Mouse (Mus musculus) embryonic facial prominence, embryonic 10.5 days (tissue): ENCODE data around the gene Xaf1. TPM values are rescaled to one million over a fixed set of nuclear protein-coding genes. Genes with fewer than 3 reads are reported as not detected.
A peak's percentile ranks its signal among the peaks of the same experiment; 100 is the strongest.

Experiments
- DNase-seq: peaks from one replicate; pipeline ENCODE4 v3.0.0-alpha.2; 2017; ENCODE audit warnings: low spot score
- H3K27ac ChIP-seq: fragments of 300-500 bp; sonication (generic); replicated peaks from 2 replicates; pipeline ENCODE4 v1.5.1; 2016; ENCODE audit warnings: mild to moderate bottlenecking
- H3K27me3 ChIP-seq: fragments of 300-500 bp; sonication (generic); replicated peaks from 2 replicates; pipeline ENCODE4 v1.6.1; 2016; ENCODE audit warnings: low read depth, mild to moderate bottlenecking; ENCODE audit not compliant: poor library complexity, severe bottlenecking
- H3K36me3 ChIP-seq: fragments of 300-500 bp; sonication (generic); replicated peaks from 2 replicates; pipeline ENCODE4 v1.6.1; 2016; ENCODE audit warnings: mild to moderate bottlenecking, moderate library complexity
- H3K4me1 ChIP-seq: fragments of 300-500 bp; sonication (generic); 2 replicates; pipeline ENCODE4 v1.6.1; 2016
- H3K4me3 ChIP-seq: fragments of 300-500 bp; sonication (generic); 2 replicates; pipeline ENCODE4 v1.5.1; 2016; ENCODE audit warnings: mild to moderate bottlenecking, moderate library complexity
- H3K9me3 ChIP-seq: fragments of 300-500 bp; sonication (generic); 2 replicates; pipeline ENCODE4 v1.6.1; 2016; ENCODE audit warnings: mild to moderate bottlenecking
- WGBS: fragments of 180-500 bp; shearing (Covaris S2); methylation state at CpG from one replicate; pipeline ENCODE4 v1.1.7; 2016; 5-methylcytosine and 5-hydroxymethylcytosine counted together
- polyA plus RNA-seq: library from polyadenylated mRNA; unstranded; fragments of >200 nt; fragmentation: Nextera tagmentation; extraction: Ambion mirVana; gene quantifications from 2 replicates; pipeline ENCODE4 v1.2.1, GENCODE M21; 2016

Gene Xaf1
- polyA plus RNA-seq, 1 experiment from 2014 or later, result 3.2 TPM

DNA sequence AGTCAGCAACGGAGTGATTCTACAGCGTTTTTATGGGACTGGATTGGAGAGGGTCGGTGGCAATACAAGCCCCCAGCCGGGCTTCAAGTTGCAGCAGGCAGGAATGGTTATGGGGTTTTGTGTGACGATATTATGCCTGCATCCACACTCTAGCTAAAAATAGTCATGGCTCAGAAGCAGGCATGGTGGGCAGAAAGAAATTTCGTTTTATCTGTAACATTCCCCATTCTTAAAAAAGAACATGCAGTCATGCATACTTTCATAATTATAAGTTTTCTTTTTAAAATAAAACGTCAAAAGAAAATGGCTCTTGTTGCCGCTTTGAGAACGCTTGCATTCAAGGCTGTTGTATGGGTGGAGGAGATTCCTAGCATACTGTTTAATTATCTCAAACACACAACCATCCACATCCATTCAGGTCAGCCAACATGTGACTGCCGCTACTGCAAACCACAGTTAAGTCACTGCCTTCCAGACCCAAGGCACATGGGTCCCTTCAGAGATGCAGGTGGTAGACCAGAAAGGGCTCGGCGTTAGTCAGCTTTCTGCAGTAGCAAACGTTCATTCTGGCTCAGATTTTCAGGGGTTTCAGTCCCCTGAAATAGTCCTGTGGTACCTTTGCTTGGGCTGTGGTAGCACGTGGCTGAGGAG is 16.8 kb upstream of the Xaf1 start:
- WGBS, result 85% methylated on average over 14 of the region's 14 CpGs

DNA sequence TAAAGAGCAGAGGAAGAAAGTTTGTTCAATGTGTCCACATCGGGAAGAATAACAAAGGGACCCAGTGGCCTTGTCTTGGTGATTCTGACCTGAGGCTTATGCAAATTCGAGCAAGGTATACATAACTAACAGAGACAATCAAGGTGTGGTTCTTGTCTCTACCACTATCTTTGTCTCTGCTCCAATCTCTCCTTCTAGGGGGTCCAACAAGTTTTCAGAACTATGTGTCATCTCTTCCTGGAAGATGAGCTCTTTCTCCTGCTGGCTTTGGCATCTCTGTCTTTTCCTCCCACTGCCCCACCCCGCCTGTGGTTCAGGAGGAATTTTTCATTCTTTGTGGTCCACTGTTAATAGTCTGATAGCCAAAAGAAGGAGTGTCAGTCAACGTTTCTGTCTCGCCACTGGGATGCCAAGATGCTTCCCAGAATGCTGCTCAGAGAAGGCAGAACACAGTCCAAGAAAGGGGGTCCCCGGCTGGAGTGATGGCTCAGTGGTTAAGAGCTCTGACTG is 15.4 kb upstream of the Xaf1 start:
- no peak for DNase-seq
- H3K27me3 ChIP-seq, result no peaks in the 10 kb centered on the region
- no peaks in the 10 kb centered on the region for H3K9me3 ChIP-seq
- no peaks in the 10 kb centered on the region for H3K36me3 ChIP-seq
- WGBS, result 78% methylated on average over 6 of the region's 6 CpGs
- no peaks in the 10 kb centered on the region for H3K4me1 ChIP-seq
- no peak overlapping the region for H3K4me3 ChIP-seq
- H3K27ac ChIP-seq, result no peak overlapping the region

More for the DNA sequence above, 16.8 kb upstream of the Xaf1 start:
- Histone ChIP-seq H3K36me3 (no peaks in the 10 kb centered on the region), H3K9me3 (no peaks in the 10 kb centered on the region), H3K4me1 (no peaks in the 10 kb centered on the region), H3K27me3 (no peaks in the 10 kb centered on the region), H3K4me3 (no peak overlapping the region), H3K27ac (no peak overlapping the region)
- no peak for DNase-seq

DNA sequence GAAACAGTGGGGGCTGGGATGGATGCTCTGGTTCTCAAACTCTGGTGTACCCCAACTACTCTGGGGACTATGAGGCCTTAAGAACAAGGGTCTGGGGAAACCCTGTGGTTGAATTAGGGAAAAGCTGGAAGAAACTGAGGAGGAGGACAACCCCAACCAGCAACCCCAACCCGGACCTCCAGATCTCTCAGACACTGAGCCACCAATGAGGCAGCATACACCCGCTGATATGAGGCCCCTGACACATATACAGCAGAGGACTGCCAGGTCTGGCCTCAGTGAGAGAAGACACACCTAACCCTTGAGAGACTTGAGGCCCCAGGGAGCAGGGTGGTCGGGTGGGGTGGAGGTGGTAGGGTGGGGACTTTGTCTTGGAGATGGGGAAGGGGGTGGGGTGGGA is 14.8 kb upstream of the Xaf1 start:
- Histone ChIP-seq H3K4me3 (no peak overlapping the region), H3K36me3 (no peaks in the 10 kb centered on the region), H3K4me1 (no peaks in the 10 kb centered on the region), H3K9me3 (no peaks in the 10 kb centered on the region), H3K27me3 (no peaks in the 10 kb centered on the region), H3K27ac (no peak overlapping the region)
- DNase-seq, result no peak
- 81% methylated on average over 3 of the region's 3 CpGs for WGBS

DNA sequence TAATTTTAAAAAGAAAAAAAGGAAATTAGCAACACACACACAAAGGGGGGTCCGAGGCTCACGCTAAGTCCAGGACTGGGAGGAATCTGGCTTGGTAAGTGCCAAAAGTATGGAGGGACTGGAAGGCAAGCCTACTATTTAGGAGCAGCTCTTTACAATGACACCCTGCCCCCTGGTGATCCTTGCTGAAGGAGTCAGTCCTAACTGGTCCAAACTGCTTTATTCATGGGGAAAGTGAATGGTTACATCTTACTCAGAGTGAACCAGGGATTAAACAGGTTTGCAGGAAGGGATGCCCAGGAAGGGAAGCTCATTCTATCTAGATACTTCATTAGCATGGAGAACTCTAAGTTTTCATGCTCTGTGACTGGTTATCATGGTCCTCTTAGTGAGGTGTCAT is 14.3 kb upstream of the Xaf1 start:
- no peaks in the 10 kb centered on the region for H3K9me3 ChIP-seq
- H3K4me3 ChIP-seq, result no peak overlapping the region
- H3K27ac ChIP-seq, result no peak overlapping the region
- no peaks in the 10 kb centered on the region for H3K27me3 ChIP-seq
- H3K36me3 ChIP-seq, result no peaks in the 10 kb centered on the region
- H3K4me1 ChIP-seq, result no peaks in the 10 kb centered on the region
- WGBS, result 92% methylated on average over 2 of the region's 2 CpGs
- DNase-seq, result no peak

DNA sequence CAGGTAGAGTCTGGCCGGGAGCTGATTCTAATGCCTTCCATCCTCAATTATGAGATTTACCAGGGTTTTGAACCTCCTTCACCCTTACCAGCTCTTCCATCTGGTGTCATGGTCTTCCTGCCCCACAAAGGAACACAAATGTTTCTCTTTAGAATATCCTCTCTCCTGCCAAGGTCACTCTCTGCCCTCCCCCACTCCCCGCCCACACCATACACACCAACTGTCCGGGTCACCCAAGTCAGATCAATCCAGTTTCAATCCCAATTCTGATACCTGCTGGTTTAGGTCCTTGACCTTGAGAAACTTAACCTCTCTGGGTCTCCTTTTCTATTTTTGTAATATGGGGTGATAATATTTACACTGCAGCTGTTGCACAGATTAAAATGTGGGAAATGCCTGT is 13.9 kb upstream of the Xaf1 start:
- whole genome bisulfite sequencing, result 88% methylated on average over 3 of the region's 3 CpGs
- H3K4me1 ChIP-seq, result no peaks in the 10 kb centered on the region
- H3K36me3 ChIP-seq, result no peaks in the 10 kb centered on the region
- no peak overlapping the region for H3K4me3 ChIP-seq
- no peaks in the 10 kb centered on the region for H3K9me3 ChIP-seq
- DNase-seq, result no peak
- H3K27me3 ChIP-seq, result no peaks in the 10 kb centered on the region
- H3K27ac ChIP-seq, result no peak overlapping the region

DNA sequence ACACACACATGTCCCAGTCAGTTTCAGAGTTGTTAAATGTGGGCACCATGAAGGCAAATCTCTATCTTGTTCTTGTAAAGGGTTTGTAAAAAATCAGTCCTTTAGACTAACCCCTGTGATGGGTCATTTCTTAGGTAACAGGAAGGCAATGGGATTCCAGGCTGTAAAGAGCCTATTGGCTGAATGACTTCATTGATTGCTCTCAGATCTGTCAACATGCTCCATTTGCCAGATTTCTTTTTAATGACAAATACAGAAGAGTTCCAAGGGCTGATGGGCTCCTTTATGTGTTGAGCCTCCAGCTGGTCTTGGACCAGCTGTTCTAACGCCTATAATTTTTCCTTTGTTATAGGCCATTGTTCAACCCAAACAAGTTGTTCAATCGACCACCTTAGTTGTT is 8.3 kb upstream of the Xaf1 start:
- 87% methylated on average over 2 of the region's 2 CpGs for WGBS
- DNase-seq, result no peak
- no peak overlapping the region for H3K4me3 ChIP-seq
- no peaks in the 10 kb centered on the region for H3K36me3 ChIP-seq
- H3K27me3 ChIP-seq, result no peaks in the 10 kb centered on the region
- H3K27ac ChIP-seq, result no peak overlapping the region
- H3K9me3 ChIP-seq, result no peaks in the 10 kb centered on the region
- no peaks in the 10 kb centered on the region for H3K4me1 ChIP-seq

DNA sequence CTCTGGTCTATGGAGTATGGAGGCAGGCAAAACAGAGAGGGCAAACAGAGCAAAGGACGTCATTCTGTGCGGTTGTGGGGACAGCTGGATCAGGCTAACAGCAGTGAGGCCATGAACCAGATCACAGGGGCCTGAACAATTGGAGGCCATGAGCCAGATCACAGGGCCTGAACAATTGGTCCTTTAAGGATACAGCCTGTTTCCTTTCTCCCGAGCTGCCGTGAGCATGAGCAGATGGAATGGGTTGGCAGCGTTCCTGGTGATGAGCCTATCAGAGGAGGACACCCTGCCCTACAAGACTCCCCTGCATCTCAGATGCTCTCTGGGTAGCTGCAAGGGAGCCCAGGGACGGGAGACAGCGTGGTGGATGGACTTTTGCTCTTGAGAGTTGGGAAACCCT is 801 bp downstream of the Xaf1 start:
- WGBS, result 76% methylated on average over 7 of the region's 7 CpGs
- no peaks in the 10 kb centered on the region for H3K27me3 ChIP-seq
- DNase-seq, result no peak
- H3K36me3 ChIP-seq, result no peaks in the 10 kb centered on the region
- H3K4me3 ChIP-seq, result no peak overlapping the region
- no peaks in the 10 kb centered on the region for H3K9me3 ChIP-seq
- peaks cover 9% of the 10 kb centered on the region for H3K4me1 ChIP-seq
- H3K27ac ChIP-seq, result no peak overlapping the region

DNA sequence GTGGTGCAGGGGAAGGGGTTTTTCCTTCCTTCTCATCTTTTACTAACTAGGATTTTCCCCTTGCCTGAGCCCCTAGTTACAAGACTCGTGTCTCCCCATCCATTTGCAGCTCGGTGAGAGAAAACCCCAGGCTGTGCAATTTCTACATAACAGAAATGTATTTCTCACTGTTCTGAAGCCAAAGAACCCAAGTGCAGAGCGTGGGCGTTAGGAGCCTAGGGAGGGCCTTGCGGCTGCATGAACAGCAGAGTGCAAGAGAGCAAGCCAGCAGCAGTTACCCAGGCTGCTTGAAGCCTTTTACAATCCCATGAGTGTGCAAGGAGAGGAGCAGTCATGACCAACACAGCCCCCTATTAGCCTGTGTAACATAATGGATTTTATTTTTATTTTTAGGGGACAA is 6.0 kb downstream of the Xaf1 start:
- 85% methylated on average over 5 of the region's 5 CpGs for WGBS
- no peak overlapping the region for H3K4me3 ChIP-seq
- H3K27ac ChIP-seq, result no peak overlapping the region
- H3K36me3 ChIP-seq, result no peaks in the 10 kb centered on the region
- H3K9me3 ChIP-seq, result no peaks in the 10 kb centered on the region
- H3K27me3 ChIP-seq, result peaks cover 2% of the 10 kb centered on the region
- DNase-seq, result no peak
- H3K4me1 ChIP-seq, result no peaks in the 10 kb centered on the region

DNA sequence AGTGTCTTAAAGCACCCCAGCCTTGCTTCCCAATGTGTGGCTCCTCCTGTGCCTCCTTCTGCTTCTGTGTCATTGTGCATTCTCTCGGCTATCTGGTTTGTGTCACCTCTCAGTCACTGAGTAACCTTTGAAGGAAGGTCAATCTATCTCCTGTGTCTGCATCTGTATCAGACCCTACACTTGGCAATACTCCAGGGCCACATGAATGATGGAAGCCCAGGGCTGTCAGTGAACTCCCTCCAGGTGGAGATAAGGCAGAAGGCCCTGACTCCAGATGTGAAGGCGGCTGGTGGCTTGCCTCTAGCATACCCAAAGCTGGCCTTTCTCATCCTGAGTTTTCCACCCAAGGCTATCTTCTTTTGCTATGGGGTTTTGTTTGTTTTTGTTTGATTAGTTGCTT is 7.6 kb downstream of the Xaf1 start:
- 69% methylated on average over 2 of the region's 2 CpGs for WGBS
- H3K4me3 ChIP-seq, result no peak overlapping the region
- H3K36me3 ChIP-seq, result no peaks in the 10 kb centered on the region
- H3K27ac ChIP-seq, result no peak overlapping the region
- H3K9me3 ChIP-seq, result no peaks in the 10 kb centered on the region
- no peak for DNase-seq
- H3K27me3 ChIP-seq, result peaks cover 17% of the 10 kb centered on the region
- H3K4me1 ChIP-seq, result no peaks in the 10 kb centered on the region

DNA sequence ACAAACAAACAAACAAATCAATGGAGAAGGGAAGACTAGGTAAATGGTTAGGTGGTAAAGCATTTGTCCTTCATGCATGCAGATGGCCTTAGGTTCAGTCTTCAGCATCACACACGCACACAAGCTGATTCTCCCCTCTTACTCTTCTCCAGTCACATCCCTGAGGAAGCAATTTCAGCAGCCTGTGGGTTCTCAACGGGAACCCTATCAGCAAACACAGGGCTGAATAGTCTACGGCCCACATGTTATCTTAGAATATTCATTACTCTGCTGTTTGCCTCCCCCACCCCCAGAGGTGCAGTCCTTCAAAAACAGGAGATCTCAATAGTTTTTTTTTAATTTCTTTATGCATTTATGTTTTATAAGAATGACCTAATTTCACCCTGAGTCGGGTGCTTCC is 9.1 kb downstream of the Xaf1 start:
- DNase-seq, result no peak
- no peaks in the 10 kb centered on the region for H3K36me3 ChIP-seq
- WGBS, result 83% methylated on average over 4 of the region's 4 CpGs
- no peaks in the 10 kb centered on the region for H3K9me3 ChIP-seq
- H3K4me3 ChIP-seq, result no peak overlapping the region
- peaks cover 32% of the 10 kb centered on the region for H3K27me3 ChIP-seq
- H3K4me1 ChIP-seq, result peaks cover 5% of the 10 kb centered on the region
- no peak overlapping the region for H3K27ac ChIP-seq

DNA sequence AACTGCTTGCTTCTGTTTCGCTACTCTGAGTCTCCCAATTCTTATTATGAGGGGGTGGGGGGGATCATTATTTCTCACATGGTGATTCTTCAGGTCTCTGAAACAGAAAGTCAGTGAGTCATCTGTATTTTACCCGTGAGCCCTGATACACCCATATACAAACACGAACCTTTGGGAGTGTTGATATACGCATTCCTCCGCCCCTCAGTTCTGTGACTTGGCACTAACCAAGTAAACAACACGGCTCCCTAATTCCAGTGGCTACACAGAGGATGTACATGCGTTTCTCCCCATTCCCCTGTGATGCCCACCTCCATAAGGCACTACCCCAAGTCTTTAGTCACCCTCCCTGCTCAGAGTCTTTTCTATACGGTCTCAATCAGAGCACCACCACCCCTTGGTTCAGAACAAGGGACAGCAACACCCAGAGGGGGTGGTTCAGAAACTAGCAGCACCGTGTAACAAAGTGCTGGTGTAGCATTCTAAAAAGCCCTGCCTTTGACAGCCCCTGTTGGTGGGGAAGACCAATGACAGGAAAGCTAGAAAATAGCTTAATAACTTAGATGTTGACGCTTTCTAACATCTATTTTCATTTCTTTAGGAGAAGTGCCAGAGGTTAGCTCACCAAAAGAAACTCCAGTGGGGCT is 10.0 kb downstream of the Xaf1 start:
- H3K27ac ChIP-seq, result no peak overlapping the region
- H3K9me3 ChIP-seq, result no peaks in the 10 kb centered on the region
- peaks cover 38% of the 10 kb centered on the region for H3K27me3 ChIP-seq
- H3K36me3 ChIP-seq, result no peaks in the 10 kb centered on the region
- whole genome bisulfite sequencing, result 82% methylated on average over 10 of the region's 10 CpGs
- H3K4me3 ChIP-seq, result no peak overlapping the region
- no peak for DNase-seq
- H3K4me1 ChIP-seq, result peaks cover 5% of the 10 kb centered on the region

DNA sequence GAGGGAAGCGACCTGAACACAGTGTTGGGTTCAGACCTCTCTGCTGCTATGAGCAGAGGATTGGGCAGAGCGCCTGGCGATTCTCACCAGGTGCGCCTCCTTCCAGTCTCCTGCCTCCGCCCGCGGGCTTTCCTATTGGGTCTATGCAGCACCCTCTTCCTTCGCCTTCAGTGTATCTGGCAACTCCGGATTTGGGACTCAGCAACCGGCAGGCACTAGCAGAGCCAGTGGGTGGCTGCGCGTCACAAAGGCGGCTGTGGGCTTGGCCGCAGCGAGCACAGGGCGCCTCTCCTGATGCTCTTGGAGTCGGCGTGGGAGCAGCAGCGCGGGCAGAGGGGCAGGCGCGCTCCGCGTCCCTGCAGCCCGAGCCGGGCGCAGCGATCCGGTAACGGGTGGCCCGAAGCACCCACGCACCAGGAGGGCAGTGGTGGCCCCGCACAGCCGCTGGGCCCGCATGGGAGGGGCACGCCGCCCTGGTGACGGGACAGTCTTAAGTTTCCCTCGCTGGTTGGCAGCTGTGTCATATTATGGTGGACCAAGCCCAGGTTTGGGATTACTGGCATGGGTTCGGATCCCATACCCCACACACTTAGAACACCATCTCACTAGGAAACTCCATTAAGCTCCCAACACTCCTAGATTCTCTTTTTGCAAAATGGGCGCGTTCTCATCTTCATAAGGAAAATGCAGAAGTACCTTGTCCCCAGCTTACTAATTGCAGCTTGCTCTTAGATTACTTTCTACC is 12.9 kb downstream of the Xaf1 start, which contains the start of gene Fbxo39:
TSS of gene Fbxo39 (plus strand) at position 294 of the 745 bp plus-strand sequence.
- no peaks in the 10 kb centered on the region for H3K9me3 ChIP-seq
- WGBS, result 13% methylated on average over 42 of the region's 42 CpGs
- H3K4me1 ChIP-seq, result peaks cover 5% of the 10 kb centered on the region
- DNase-seq, result peak; percentile 31
- peak within 1 kb of the TSS; percentile 51 for H3K4me3 ChIP-seq
- peaks cover 41% of the 10 kb centered on the region for H3K27me3 ChIP-seq
- no peaks in the 10 kb centered on the region for H3K36me3 ChIP-seq
- no peak within 1 kb of the TSS for H3K27ac ChIP-seq

DNA sequence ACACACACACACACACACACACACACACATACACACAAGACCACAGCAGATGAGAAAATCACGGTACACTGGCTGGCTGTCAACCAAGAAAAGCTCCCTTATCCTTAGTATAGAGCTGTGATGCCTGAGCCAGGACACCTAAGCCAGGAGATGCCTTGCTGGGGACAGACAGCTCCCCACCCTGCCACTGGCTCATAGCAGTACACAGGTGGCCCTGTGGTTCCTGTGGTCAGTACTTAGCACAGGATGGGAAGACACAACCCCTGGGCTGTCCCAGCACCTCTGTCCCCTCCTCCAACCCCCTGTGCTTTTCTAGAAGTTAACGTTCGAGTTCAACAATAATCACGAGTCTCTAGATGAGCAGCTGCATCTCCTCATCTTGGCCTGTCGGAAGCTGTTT is 16.6 kb downstream of the Xaf1 start:
- Histone ChIP-seq H3K9me3 (no peaks in the 10 kb centered on the region), H3K4me1 (peaks cover 5% of the 10 kb centered on the region), H3K36me3 (no peaks in the 10 kb centered on the region), H3K4me3 (no peak overlapping the region), H3K27ac (no peak overlapping the region), H3K27me3 (peaks cover 34% of the 10 kb centered on the region)
- 85% methylated on average over 5 of the region's 5 CpGs for WGBS
- DNase-seq, result no peak
